33 mouse cellular contexts compared by ENCODE assay signal in the genomic region with DNA sequence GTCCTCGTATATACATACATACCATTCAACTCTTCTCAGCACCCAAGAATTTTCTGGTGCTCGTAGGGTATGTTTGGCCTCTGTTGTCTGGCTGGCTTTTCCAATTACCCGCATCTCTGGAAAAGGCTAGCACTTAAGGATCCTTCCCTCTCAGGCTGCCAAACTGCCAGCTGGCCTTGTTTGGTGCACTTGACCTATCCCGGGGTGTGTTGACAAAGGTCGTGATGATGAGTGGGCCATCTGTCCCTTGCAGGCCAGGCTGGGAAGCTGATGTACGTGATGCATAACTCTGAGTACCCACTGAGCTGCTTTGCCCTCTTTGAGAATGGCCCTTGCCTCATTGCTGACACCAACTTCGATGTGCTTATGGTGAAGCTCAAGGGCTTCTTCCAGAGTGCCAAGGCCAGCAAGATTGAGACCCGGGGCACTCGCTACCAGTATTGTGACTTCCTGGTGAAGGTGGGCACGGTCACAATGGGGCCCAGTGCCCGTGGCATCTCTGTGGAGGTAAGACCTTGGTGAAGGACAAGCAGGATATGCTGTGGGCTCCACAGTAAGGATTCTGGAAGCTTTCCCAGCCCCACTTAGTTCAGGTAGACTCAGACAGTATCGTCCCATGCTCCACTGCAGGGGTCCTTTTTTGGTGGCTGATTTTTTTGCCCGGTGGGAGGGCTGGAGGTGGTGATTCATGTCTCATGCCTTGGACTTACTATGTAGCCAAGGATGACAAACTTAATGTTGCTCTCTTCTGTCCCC. TPM values are rescaled to one million over a fixed set of nuclear protein-coding genes. Genes with fewer than 3 reads are reported as not detected.
DNase-seq lines count a peak whose midpoint lies in the region; ATAC-seq lines count a peak whose summit lies in the region.
"Had no signal": no experiment of that assay in that cellular context is flagged by ENCODE, and none has a peak within 500 bp of the region (broad histone marks: within the 10 kb centered on the region; RNA-seq: fewer than 3 reads in every experiment).

No protein-coding gene starts in this region.

- peak; percentile 64 for DNase-seq in adrenal gland, adult 2 months
- DNase-seq in adrenal gland, postnatal 10 days, result no peak
- peak; percentile 68 for DNase-seq in heart, embryonic 10.5 days (ENCODE audit: low spot score)
- no peak for DNase-seq in heart, postnatal 36 days
- DNase-seq in retina, postnatal 1 day, result peak; percentile 10
- DNase-seq in retina, embryonic 14.5 days (ENCODE audit: low spot score), result no peak
- DNase-seq in layer of hippocampus, adult 8-10 months (ENCODE audit: low spot score in 2 of 2), result no peak
- DNase-seq: cerebellum, postnatal 36 days; embryo, embryonic 11 days; gastrocnemius, postnatal 25 days; heart, adult 18-20 months; heart, postnatal 10 days; kidney, adult 8-10 months; kidney, postnatal 10 days; layer of hippocampus, adult 9-11 months; right cerebral cortex, postnatal 25 days; thymus, adult 18-20 months; thymus, postnatal 25 days had no signal

- H3K9ac ChIP-seq in liver, embryonic 15.5 days, result no peak overlapping the region
- H3K9ac ChIP-seq: embryonic facial prominence, embryonic 12.5 days; forebrain, embryonic 15.5 days; heart, embryonic 13.5 days; limb, embryonic 15.5 days; lung, embryonic 15.5 days; midbrain, embryonic 12.5 days; neural tube, embryonic 12.5 days; stomach, embryonic 15.5 days had no signal

- H3K27ac ChIP-seq in heart, embryonic 10.5 days, result peak overlapping the region; percentile 3; the same call in 1 of the 2 replicates
- H3K27ac ChIP-seq in liver, embryonic 15.5 days (replicated peaks), result peak overlapping the region; percentile 95
- H3K27ac ChIP-seq: embryonic facial prominence, embryonic 12.5 days; forebrain, embryonic 15.5 days; heart, embryonic 13.5 days; limb, embryonic 10.5 days; limb, embryonic 15.5 days; lung, embryonic 15.5 days; midbrain, embryonic 12.5 days; neural tube, embryonic 12.5 days; stomach, embryonic 15.5 days had no signal

- H3K4me3 ChIP-seq in heart, embryonic 10.5 days, result no peak overlapping the region
- H3K4me3 ChIP-seq in liver, embryonic 15.5 days (replicated peaks), result no peak overlapping the region
- H3K4me3 ChIP-seq: embryonic facial prominence, embryonic 12.5 days; forebrain, embryonic 10.5 days; forebrain, embryonic 15.5 days; heart, embryonic 13.5 days; limb, embryonic 10.5 days; limb, embryonic 15.5 days; lung, embryonic 15.5 days; megakaryocyte, embryonic 14.5 days; midbrain, embryonic 12.5 days; myocyte; neural tube, embryonic 12.5 days; stomach, embryonic 15.5 days had no signal

- intact Hi-C loops in heart, postnatal 36 days (cut with DNase I), result no loop called here

- H3K27me3 ChIP-seq in heart, embryonic 10.5 days (ENCODE audit: insufficient read depth, poor library complexity, severe bottlenecking), result no peaks in the 10 kb centered on the region
- no peaks in the 10 kb centered on the region for H3K27me3 ChIP-seq in liver, embryonic 15.5 days
- H3K27me3 ChIP-seq: CH12.LX; embryonic facial prominence, embryonic 12.5 days; forebrain, embryonic 15.5 days; heart, embryonic 13.5 days; limb, embryonic 15.5 days; lung, embryonic 15.5 days; megakaryocyte, embryonic 14.5 days; midbrain, embryonic 12.5 days; neural tube, embryonic 12.5 days; stomach, embryonic 15.5 days had no signal

- H3K4me1 ChIP-seq in heart, embryonic 10.5 days, result no peaks in the 10 kb centered on the region
- peaks cover 60% of the 10 kb centered on the region for H3K4me1 ChIP-seq in liver, embryonic 15.5 days (replicated peaks)
- H3K4me1 ChIP-seq: embryonic facial prominence, embryonic 12.5 days; forebrain, embryonic 10.5 days; forebrain, embryonic 15.5 days; heart, embryonic 13.5 days; limb, embryonic 10.5 days; limb, embryonic 15.5 days; lung, embryonic 15.5 days; midbrain, embryonic 12.5 days; neural tube, embryonic 12.5 days; stomach, embryonic 15.5 days had no signal

- no peaks in the 10 kb centered on the region for H3K9me3 ChIP-seq in heart, embryonic 10.5 days
- H3K9me3 ChIP-seq in liver, embryonic 15.5 days (replicated peaks), result no peaks in the 10 kb centered on the region
- H3K9me3 ChIP-seq: embryonic facial prominence, embryonic 12.5 days; forebrain, embryonic 10.5 days; forebrain, embryonic 15.5 days; heart, embryonic 13.5 days; limb, embryonic 10.5 days; limb, embryonic 15.5 days; lung, embryonic 15.5 days; megakaryocyte, embryonic 14.5 days; midbrain, embryonic 12.5 days; neural tube, embryonic 12.5 days; stomach, embryonic 15.5 days had no signal

- 89% methylated on average over 13 of the region's 13 CpGs for WGBS in heart, embryonic 10.5 days
- WGBS in liver, embryonic 15.5 days (ENCODE audit: insufficient replicate concordance), result 85% methylated on average over 13 of the region's 13 CpGs

- peaks cover 93% of the 10 kb centered on the region for H3K36me3 ChIP-seq in heart, embryonic 10.5 days
- peaks cover 89% of the 10 kb centered on the region for H3K36me3 ChIP-seq in liver, embryonic 15.5 days (replicated peaks)

- no peak for ATAC-seq in liver, embryonic 15.5 days (ENCODE audit: insufficient read depth)
- ATAC-seq: forebrain, embryonic 15.5 days; hindbrain, embryonic 16.5 days had no signal

- H3K4me2 ChIP-seq in liver, embryonic 15.5 days, result no peak overlapping the region
- H3K4me2 ChIP-seq: embryonic facial prominence, embryonic 12.5 days; forebrain, embryonic 15.5 days; heart, embryonic 13.5 days; limb, embryonic 15.5 days; lung, embryonic 15.5 days; midbrain, embryonic 12.5 days; neural tube, embryonic 12.5 days; stomach, embryonic 15.5 days had no signal

RNA-seq across cellular contexts. Expression of a gene that starts 7.3 kb away (rescaled TPM):
- total RNA-seq in adrenal gland, adult 2 months (2021), result 1 to 10 TPM; 2.1 to 2.8 TPM
- 1.8 and 3.1 TPM in 2 replicates for polyA plus RNA-seq in adrenal gland, adult 2 months (2012; rRNA removed)
- total RNA-seq in adrenal gland, postnatal 10 days (2021), result 1 to 10 TPM; 2.8 to 5.5 TPM
- 1.6 and 2.1 TPM in 2 replicates for polyA plus RNA-seq in heart, embryonic 10.5 days (2016; fragmentation: Nextera tagmentation; extraction: Ambion mirVana)
- total RNA-seq in heart, postnatal 36 days (2021), result 1 to 10 TPM; 2.1 to 3.5 TPM
- polyA plus RNA-seq in liver, embryonic 15.5 days (2015; fragmentation: Nextera tagmentation; extraction: Ambion mirVana), result 2.1 and 2.4 TPM in 2 replicates
- 1 to 10 TPM; 4.9 to 8.9 (median 7.0) TPM for total RNA-seq in layer of hippocampus, adult 8-10 months (2022)

RNA-seq across cellular contexts. Expression of a gene that starts 7.4 kb away (rescaled TPM):
- 10 to 100 TPM; 32.9 to 40.6 TPM for total RNA-seq in adrenal gland, adult 2 months (2021)
- polyA plus RNA-seq in adrenal gland, adult 2 months (2012; rRNA removed), result 15.2 and 17.4 TPM in 2 replicates
- 10 to 100 TPM; 38.1 to 39.8 TPM for total RNA-seq in adrenal gland, postnatal 10 days (2021)
- 36.5 and 42.8 TPM in 2 replicates for polyA plus RNA-seq in heart, embryonic 10.5 days (2016; fragmentation: Nextera tagmentation; extraction: Ambion mirVana)
- 10 to 100 TPM; 15.8 to 17.8 TPM for total RNA-seq in heart, postnatal 36 days (2021)
- polyA plus RNA-seq in liver, embryonic 15.5 days (2015; fragmentation: Nextera tagmentation; extraction: Ambion mirVana), result 21.6 and 26.0 TPM in 2 replicates
- 10 to 100 TPM; 31.1 to 40.3 (median 33.1) TPM for total RNA-seq in layer of hippocampus, adult 8-10 months (2022)

RNA-seq across cellular contexts. Expression of a gene that starts 7.4 kb away (rescaled TPM):
- 10 to 100 TPM; 17.6 to 22.5 TPM for total RNA-seq in adrenal gland, adult 2 months (2021)
- 9.4 and 11.7 TPM in 2 replicates for polyA plus RNA-seq in adrenal gland, adult 2 months (2012; rRNA removed)
- total RNA-seq in adrenal gland, postnatal 10 days (2021), result 10 to 100 TPM; 14.1 to 16.6 TPM
- polyA plus RNA-seq in heart, embryonic 10.5 days (2016; fragmentation: Nextera tagmentation; extraction: Ambion mirVana), result 37.0 and 43.0 TPM in 2 replicates
- total RNA-seq in heart, postnatal 36 days (2021), result 10 to 100 TPM; 14.2 to 14.3 TPM
- 16.5 and 18.0 TPM in 2 replicates for polyA plus RNA-seq in liver, embryonic 15.5 days (2015; fragmentation: Nextera tagmentation; extraction: Ambion mirVana)
- total RNA-seq in layer of hippocampus, adult 8-10 months (2022), result 10 to 100 TPM; 16.9 to 18.6 (median 17.8) TPM

RNA-seq across cellular contexts. Expression of a gene that starts 11.8 kb away (rescaled TPM):
- 1 to 10 TPM; 4.6 to 4.8 TPM for total RNA-seq in adrenal gland, adult 2 months (2021)
- 5.4 and 6.6 TPM in 2 replicates for polyA plus RNA-seq in adrenal gland, adult 2 months (2012; rRNA removed)
- 1 to 10 TPM; 6.8 to 9.0 TPM for total RNA-seq in adrenal gland, postnatal 10 days (2021)
- polyA plus RNA-seq in heart, embryonic 10.5 days (2016; fragmentation: Nextera tagmentation; extraction: Ambion mirVana), result 3.2 and 4.5 TPM in 2 replicates
- total RNA-seq in heart, postnatal 36 days (2021), result 1 to 10 TPM; 3.9 to 4.4 TPM
- 2.8 and 3.7 TPM in 2 replicates for polyA plus RNA-seq in liver, embryonic 15.5 days (2015; fragmentation: Nextera tagmentation; extraction: Ambion mirVana)
- total RNA-seq in layer of hippocampus, adult 8-10 months (2022), result 10 to 100 TPM in 3 of 4 experiments, 1 to 10 TPM in 1; 8.1 to 11.5 (median 10.8) TPM

Comparison
In these comparisons a context has a peak if more than half of its experiments do, and no peak if none do; other contexts are left out.
1. DNase-seq: peak in adrenal gland, adult 2 months (single experiment), heart, embryonic 10.5 days (single experiment) and retina, postnatal 1 day (single experiment); none in adrenal gland, postnatal 10 days (single experiment), heart, postnatal 36 days (0 of 2), retina, embryonic 14.5 days (single experiment) and layer of hippocampus, adult 8-10 months (0 of 2).